Mouse (Mus musculus): ENCODE measurements around the gene Nfkb2.

DNA sequence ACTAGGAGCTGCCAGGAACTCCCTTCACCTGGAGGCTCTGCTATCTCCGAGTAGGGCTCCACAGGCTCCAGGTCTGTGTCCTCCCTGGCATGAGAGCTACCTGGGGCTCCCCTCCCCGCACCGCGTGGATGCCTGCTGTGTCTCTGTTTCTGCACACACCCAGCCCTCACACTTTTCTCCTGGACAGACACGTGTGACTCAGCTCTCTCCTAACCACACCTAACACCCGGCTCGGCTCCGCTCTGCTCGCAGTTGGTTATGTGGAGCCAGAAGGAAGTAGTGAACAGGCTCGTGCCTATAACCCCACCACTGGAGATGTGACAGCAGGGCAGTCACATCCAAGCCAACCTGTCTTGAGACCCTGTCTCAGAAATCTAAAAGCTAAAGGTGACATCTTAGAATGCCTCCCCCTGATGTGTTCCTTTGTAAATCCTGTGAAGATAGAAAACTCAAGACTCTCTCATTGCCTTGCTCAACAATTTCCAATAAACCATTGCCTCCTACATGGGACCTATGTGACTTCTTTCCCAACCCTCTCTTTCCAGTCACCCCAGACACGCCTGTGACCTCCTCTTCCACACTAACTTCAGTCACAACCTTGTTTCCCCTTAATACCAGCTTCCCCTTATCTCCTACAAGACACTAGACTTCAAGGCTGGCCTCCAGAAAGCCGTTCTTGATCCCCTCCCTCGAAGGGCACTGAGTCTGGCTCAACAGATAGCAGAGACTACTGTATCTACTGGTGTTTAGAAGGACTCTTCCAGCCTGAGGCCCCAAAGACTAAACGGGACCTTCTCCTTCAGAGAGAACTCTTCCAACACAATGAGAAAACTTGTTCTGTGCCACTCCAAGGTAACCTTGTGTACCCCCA lies 11.0 kb downstream of the Nfkb2 start:
- TF ChIP-seq RAD21 (IDR thresholded peaks at IDR 0.05; ENCODE audit: low read depth, low read length) (no peak; the same call in 1 of the 2 replicates), CTCF (IDR thresholded peaks at IDR 0.05 in 2 of 3, conservative IDR thresholded peaks at IDR 0.05 in 1 of 3; ENCODE audit: control insufficient read depth in 1 of 3, insufficient read depth in 1 of 3, low read depth in 2 of 3, low read length in 3 of 3, poor library complexity in 1 of 3, severe bottlenecking in 1 of 3) (no peak), POLR2AphosphoS2 (IDR thresholded peaks at IDR 0.05; ENCODE audit: low read length) (0 out of 2 replicates have a peak, but pooled peaks have one; percentile 29), ZKSCAN1 (IDR thresholded peaks at IDR 0.05; ENCODE audit: low read depth, low read length) (no peak), POLR2A (IDR thresholded peaks at IDR 0.05; ENCODE audit: control insufficient read depth in 1 of 2, insufficient read depth in 1 of 2, low read depth in 1 of 2, low read length in 2 of 2, poor library complexity in 1 of 2) (peak in 1 of 2 experiments; percentile 53; a peak in 1 of 4 replicates), EP300 (IDR thresholded peaks at IDR 0.05; ENCODE audit: low read depth in 1 of 2, low read length in 2 of 2) (peak; percentile 85 to 93), ETS1 (IDR thresholded peaks at IDR 0.05; ENCODE audit: low read depth, low read length) (peak; percentile 66), SMC3 (IDR thresholded peaks at IDR 0.05; ENCODE audit: low read depth, low read length) (no peak; the same call in 1 of the 2 replicates), NELFE (IDR thresholded peaks at IDR 0.05; ENCODE audit: low read depth, low read length) (peak; percentile 39), MAX (IDR thresholded peaks at IDR 0.05; ENCODE audit: low read length) (peak; percentile 92), MAFK (IDR thresholded peaks at IDR 0.05; ENCODE audit: borderline replicate concordance, low read depth, low read length) (no peak), ELF1 (IDR thresholded peaks at IDR 0.05; ENCODE audit: low read depth, low read length) (no peak)

Measured in MEL (cell line).